Comparison of ENCODE assay signal across 26 mouse cellular contexts in genomic region chr3:34626521-34626920, GRCm38 (mm10). TPM values are rescaled to one million over a fixed set of nuclear protein-coding genes. Genes with fewer than 3 reads are reported as not detected.
"Had no signal": no experiment of that assay in that cellular context is flagged by ENCODE, and none has a peak within 500 bp of the region (broad histone marks: within the 10 kb centered on the region; RNA-seq: fewer than 3 reads in every experiment).

No protein-coding gene starts in this region.

- H3K4me1 ChIP-seq: kidney, embryonic 15.5 days; limb, embryonic 10.5 days; limb, embryonic 13.5 days; liver, embryonic 12.5 days; liver, embryonic 15.5 days; midbrain, embryonic 15.5 days; neural tube, embryonic 12.5 days; neural tube, embryonic 15.5 days had no signal

- H3K9me3 ChIP-seq: kidney, embryonic 15.5 days; limb, embryonic 10.5 days; liver, embryonic 12.5 days; liver, embryonic 15.5 days; midbrain, embryonic 15.5 days; neural tube, embryonic 12.5 days; neural tube, embryonic 15.5 days had no signal

- ATAC-seq: liver, embryonic 12.5 days; midbrain, embryonic 15.5 days had no signal

- H3K4me3 ChIP-seq: kidney, embryonic 15.5 days; limb, embryonic 10.5 days; limb, embryonic 13.5 days; liver, embryonic 12.5 days; liver, embryonic 15.5 days; midbrain, embryonic 15.5 days; neural tube, embryonic 12.5 days; neural tube, embryonic 15.5 days had no signal

- DNase-seq: kidney, adult 8-10 months; kidney, postnatal 10 days; kidney, postnatal 36 days; layer of hippocampus, postnatal 36 days; liver; lung, adult 18-20 months; lung, postnatal 14 days; lung, postnatal 4 days; right cerebral cortex, adult 18-20 months; right cerebral cortex, postnatal 14 days; right cerebral cortex, postnatal 4 days; thymus, adult 2 months; thymus, postnatal 14 days; thymus, postnatal 4 days had no signal

- H3K27ac ChIP-seq: kidney, embryonic 15.5 days; limb, embryonic 10.5 days; limb, embryonic 13.5 days; liver, embryonic 12.5 days; liver, embryonic 15.5 days; midbrain, embryonic 15.5 days; neural tube, embryonic 12.5 days; neural tube, embryonic 15.5 days; stomach, postnatal 0 days had no signal

- H3K36me3 ChIP-seq: kidney, embryonic 15.5 days; limb, embryonic 10.5 days; limb, embryonic 13.5 days; liver, embryonic 12.5 days; liver, embryonic 15.5 days; midbrain, embryonic 15.5 days; neural tube, embryonic 12.5 days; neural tube, embryonic 15.5 days had no signal

- H3K4me2 ChIP-seq: kidney, embryonic 15.5 days; limb, embryonic 13.5 days; liver, embryonic 12.5 days; liver, embryonic 15.5 days; midbrain, embryonic 11.5 days; midbrain, embryonic 15.5 days; neural tube, embryonic 12.5 days; neural tube, embryonic 15.5 days had no signal

- H3K27me3 ChIP-seq: liver, embryonic 12.5 days; liver, embryonic 15.5 days; midbrain, embryonic 15.5 days; neural tube, embryonic 12.5 days; neural tube, embryonic 15.5 days had no signal

- H3K9ac ChIP-seq: kidney, embryonic 15.5 days; limb, embryonic 13.5 days; liver, embryonic 12.5 days; liver, embryonic 15.5 days; midbrain, embryonic 15.5 days; neural tube, embryonic 12.5 days; neural tube, embryonic 15.5 days had no signal

RNA-seq across cellular contexts. Expression of gene Sox2, which starts 23.7 kb away (rescaled TPM):
- total RNA-seq: megakaryocyte progenitor cell, adult 5-6 weeks; megakaryocyte-erythroid progenitor cell, adult 5-6 weeks had no signal
- polyA plus RNA-seq: liver, embryonic 12.5 days; liver, embryonic 15.5 days had no signal
